Mouse (Mus musculus): ENCODE measurements around the gene Ddias.

- TF ChIP-seq CTCF (IDR thresholded peaks at IDR 0.05; ENCODE audit: low read depth, low read length) (no peak), POLR2A (IDR thresholded peaks at IDR 0.05; ENCODE audit: borderline replicate concordance, low read depth, low read length) (no peak)
These were observed 53.6 kb downstream of the Ddias start for GRCm38 (mm10) chr7:92820410-92820809.

Data from bone marrow macrophage, adult 2 months (primary cell).